Mouse (Mus musculus): ENCODE measurements at regions not wholly inside any gene's neighbourhood (a gene's known extent, or its start where the extent isn't known, plus 50 kb on each side); places are given as distances from the start of the nearest gene placed in this dataset.
"Not testable (repeated sequence)": the region's sequence is repeated elsewhere in the genome, so short reads cannot be mapped to it uniquely, and the experiment has no call there.

GRCm38 (mm10) chr13:4858341-4858740 lies 249.4 kb upstream of the Akr1e1 start:
- DNase-seq = no peak

DNA sequence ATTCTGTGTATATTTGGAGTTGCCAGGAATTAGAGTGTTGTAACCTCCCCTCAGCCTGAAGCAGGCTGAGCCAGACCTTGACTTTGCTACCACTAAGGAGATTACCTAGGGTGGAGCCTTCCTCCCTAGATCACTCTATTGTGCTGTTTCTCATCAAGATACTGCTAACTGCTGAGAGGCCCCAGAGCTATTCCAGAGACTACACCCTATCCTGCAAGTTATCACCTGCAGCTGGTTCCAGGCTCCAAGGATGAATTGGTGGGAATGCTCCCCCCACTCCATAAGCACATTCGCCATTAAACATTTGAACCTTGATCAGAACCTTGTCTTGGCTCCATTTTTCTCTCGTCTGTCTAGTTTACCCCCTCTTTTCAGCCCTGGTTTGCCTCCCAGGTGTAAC lies 230.5 kb upstream of the Akr1e1 start:
- not testable (repeated sequence) for DNase-seq

DNA sequence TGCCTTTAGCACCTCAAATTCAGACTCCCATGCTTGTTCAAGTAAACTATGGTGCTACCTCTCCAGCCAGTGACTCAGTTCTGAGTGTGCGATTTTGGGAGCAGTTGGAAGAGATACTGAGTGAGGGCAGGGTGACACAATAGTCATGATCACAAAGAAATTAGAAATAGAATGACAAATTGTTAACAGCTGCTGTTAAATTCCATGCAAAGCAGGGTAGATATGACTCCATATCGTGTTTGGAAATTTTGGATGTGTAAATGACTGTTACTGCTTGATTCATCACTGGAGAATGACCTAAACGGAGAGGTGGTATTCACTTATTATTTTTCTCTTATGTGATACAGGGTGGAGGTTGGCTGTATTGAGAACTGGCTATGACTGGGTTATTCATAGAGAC lies 217.8 kb upstream of the Akr1e1 start:
- no peak for DNase-seq

DNA sequence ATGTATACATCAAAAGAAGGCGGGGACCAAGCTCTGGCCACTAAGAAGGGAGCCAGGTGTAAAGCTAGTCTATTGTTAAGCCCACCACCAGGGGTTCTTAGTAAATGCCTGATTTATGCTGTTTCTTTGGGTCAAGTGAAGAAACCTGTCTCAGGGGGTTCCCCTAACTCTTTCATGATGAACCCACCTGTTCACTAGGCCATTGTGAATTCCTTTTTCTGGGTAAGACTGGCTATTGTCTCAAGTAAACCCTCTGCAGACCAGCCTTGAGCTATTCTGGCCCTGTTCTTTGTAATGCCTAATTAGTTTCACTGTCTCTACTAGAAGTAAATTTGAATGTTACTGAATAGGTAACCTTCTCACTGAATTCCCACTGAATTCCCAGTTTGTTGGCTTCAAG lies 216.8 kb upstream of the Akr1e1 start:
- not testable (repeated sequence) for DNase-seq

GRCm38 (mm10) chr13:4806876-4807275 lies 197.9 kb upstream of the Akr1e1 start:
- no peak for DNase-seq

DNA sequence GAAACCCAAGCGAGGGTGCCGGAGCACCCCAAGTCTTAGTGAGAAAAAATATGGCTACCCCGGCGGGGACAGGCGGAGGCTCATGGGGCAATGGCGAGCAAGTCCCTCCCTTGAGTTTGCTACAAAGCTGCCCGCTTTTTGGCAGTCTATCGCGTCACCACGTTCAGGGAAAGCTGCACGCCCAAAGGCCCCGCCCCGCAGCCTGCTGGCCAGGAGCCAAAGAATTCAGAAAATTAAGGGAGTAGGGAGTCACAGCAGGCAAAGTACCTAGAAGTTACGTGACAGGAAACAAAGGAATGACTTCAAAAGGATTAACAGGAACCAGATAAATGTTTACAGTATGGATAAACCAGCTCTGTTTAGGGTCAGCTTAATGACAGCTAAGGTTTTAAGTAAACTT lies 191.7 kb upstream of the Akr1e1 start:
- no peak for DNase-seq

GRCm38 (mm10) chr13:4791139-4791538 lies 182.2 kb upstream of the Akr1e1 start:
- no peak for DNase-seq

DNA sequence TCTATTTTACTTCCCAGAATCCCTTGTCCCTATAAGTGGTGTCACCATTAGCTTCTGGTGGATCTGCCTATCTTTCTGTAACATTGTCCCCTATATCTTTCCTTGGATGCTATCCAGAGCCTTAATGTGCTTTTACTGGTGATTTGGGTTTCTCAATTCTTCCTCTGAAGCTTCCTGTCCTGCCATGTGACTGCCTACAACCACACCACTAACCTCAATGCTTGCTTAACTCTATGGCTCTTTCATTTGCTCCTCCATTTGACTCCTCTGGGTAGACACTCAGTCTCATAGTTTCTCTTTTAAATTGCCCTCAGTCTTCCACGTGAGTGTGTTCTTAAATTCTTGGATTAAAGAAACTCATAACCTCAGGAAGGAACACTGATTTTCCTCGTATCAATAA lies 181.4 kb upstream of the Akr1e1 start:
- no peak for DNase-seq

DNA sequence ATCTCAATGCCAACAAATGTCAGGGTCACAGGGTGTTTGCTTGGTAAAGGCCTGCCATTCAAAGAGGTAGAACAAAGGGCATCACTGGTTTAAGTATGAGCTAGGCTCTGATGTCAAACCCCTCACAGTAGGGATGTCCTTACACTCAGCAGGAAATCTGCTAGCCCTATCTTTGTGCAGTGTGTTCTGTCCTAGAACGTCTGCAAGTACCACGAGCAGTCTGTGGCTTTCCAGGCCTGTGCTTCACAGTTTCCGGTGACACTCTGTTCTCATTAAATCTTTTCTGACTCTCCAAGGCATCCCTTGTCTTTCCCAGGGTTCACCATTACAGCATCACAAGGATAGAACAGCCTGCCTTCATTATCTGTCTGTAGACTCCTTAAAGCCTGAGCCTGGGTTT lies 174.3 kb upstream of the Akr1e1 start:
- DNase-seq = no peak

DNA sequence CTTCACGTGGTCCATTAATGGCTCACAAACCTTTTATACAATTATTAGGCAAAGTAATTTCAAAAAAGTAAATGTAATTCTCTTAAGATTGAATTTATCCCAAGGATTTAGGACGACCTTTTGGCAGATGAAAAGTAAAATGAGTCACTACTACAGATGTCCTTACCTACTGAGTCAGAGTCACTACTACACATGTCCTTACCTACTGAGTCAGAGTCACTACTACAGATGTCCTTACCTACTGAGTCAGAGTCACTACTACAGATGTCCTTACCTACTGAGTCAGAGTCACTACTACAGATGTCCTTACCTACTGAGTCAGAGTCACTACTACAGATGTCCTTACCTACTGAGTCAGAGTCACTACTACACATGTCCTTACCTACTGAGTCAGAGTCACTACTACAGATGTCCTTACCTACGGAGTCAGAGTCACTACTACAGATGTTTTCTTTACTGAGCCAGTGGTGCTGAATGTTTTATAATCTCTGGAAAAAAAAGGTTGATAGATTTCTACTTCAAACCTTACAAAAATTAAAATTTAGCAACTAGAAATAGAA lies 169.4 kb upstream of the Akr1e1 start:
- DNase-seq = not testable (repeated sequence)

- no peak for DNase-seq
Measured at GRCm38 (mm10) chr13:4776855-4777254, 167.9 kb upstream of the Akr1e1 start.

- DNase-seq = no peak
Measured at GRCm38 (mm10) chr13:4772324-4772723, 163.3 kb upstream of the Akr1e1 start.

DNA sequence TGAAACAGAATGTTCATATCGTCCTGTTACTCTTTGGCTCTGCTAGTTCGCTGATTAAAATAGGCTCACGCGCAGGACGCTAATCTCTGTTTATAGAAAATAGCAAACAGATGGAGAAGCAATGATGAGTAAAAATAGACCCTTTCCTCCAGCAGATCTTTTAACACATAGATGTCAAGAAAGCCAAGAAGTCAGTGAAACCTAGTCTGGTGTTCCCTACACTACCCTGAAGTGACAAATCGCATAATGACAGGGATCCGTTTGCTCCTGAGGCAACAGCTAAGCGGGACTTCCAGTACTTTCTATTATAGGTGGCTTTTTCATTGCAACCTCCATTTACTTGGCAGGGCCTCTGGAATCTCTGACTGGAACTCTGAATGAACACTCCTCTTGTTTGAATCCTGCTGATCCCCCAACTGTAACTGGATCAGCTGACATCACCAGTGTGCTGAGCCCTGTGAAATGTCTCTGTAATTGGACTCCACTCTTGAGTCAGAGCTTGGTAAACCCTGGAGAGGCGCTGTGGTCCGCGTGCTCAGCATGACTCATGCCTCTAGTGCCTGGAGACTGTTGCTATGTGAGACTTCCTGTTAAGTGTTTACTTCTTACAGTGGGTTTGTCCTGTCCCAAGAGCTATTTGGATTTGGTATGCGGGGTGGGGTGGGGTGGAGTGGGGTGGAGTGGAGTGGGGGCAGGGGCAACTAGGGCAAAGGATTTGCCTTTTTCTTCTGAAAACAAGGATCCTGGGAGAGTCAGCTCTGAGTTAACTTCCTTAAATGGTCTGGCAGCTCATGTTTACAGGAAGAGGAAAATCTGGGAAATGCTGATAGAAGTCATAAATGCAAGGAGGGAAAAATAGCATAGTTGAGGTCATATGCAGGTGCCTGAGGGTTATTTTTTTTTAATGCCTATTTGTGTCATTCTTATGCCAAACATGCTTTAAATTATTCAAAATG lies 162.4 kb upstream of the Akr1e1 start:
- peak; percentile 30 for DNase-seq

DNA sequence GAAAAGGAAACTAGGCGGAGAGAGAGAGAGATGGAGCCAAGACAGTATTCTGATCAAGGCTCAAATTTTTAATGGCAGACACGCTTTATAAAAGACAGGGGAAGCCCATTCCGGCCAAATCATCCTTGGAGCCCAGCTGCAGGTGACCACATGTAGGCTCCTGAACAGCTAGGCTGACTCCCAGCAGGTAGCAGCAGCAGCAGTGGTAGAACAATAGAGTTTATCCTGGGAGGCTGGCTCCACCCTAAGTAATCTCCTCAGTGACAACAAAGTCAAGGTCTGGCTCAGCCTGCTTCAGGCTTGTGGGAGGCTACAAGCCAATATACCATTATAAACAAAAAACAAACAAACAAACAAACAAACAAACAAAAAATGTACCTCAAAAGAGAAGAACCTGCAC lies 151.0 kb upstream of the Akr1e1 start:
- DNase-seq = no peak

GRCm38 (mm10) chr13:4756529-4756928 lies 147.6 kb upstream of the Akr1e1 start:
- DNase-seq = no peak

GRCm38 (mm10) chr13:4742930-4743329 lies 134.0 kb upstream of the Akr1e1 start:
- no peak for DNase-seq

GRCm38 (mm10) chr13:4716299-4716698 lies 107.3 kb upstream of the Akr1e1 start:
- DNase-seq = not testable (repeated sequence)

DNA sequence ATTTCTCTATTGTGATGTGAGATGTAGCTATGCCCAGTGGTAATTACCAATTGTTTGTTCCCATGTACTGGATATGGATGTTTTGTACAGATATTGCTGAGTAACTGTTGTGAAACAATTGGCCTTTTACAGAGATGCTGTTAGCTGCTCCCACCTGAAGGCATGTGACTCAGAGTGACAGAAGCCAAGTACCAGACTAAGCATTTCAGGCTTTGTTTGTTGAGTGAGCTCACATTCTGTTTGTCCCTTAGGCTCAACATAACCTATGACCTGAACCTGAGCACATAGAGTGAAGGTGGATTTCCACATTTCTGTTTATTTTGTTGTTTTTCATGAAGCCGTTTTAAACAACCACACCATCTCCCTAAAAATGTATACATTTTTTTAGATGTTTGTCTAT lies 105.8 kb upstream of the Akr1e1 start:
- no peak for DNase-seq

- DNase-seq = no peak
Measured at GRCm38 (mm10) chr13:4712698-4713097, 103.7 kb upstream of the Akr1e1 start.

DNA sequence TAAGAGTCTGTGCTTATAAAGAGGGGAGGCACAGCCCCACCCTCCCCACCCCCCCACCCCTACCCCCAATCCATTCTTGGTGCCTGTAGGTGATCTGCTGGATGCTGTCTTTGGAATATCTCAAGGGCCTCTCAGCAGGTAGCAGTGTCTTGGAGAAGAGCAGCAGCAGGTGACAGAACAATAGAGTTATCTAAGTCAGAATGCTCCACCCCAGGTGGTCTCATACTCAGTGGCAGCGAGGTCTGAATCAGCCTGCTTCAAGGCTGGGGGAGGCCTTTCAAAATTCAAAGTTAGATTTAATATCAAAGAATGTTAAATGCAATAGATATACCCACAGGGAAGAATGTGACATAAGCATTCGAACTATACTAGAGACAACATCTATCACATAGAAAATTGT lies 90.6 kb upstream of the Akr1e1 start:
- DNase-seq = not testable (repeated sequence)

DNA sequence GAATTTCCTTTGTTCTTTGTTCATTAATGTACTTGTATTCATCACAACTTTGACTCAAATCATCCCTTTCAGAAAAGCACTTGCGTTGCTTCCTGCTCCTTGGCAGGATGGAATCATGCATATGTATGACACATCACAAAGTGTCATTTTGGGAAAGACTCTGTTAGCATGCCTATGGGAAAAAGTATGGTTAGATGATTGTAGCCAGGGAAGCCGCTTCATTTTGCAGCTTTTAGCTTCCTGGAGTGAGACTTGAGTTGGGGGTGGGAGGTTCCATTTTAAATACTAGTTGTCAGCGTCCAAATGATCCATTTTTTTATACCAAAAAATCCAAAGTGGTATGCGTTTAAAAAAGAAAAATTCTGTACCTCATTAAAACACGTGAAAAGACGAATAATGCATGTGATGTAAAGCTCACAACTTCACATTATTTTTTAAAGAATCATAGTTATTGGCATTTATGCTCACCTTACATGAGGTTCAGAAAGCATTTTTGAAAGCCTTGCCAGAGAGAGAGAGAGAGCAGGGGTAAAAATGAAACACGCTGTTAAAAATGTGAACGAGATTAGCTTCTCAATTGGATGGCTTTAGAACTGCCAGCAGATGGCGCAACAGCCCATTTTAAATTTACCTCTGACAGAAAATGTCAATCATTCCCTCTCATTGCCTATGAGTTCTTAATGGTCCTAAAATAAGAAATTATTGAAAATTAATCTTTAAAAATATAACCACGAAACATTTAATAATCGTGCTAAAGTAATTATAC lies 57.6 kb upstream of the Akr1e1 start:
- peak; percentile 7 for DNase-seq

DNA sequence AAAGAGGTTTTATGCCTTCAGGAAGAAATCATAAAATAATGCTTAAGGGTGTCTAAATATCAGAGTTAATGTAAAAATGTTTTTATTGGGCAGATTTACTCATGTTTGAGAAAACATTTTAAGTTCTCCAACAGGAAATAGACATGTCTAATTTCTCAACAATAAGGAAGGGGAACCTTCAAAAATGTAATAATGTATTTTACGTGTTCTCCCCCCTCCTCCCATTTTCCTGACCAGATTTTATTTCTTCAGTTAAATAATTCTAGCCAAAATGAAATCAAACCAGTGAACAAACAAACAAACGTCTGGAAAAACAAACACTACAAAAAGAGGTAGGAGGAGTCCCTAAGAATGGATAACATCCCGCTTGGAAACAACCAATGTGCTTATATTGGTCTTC lies 54.4 kb upstream of the Akr1e1 start:
- DNase-seq = no peak

- DNase-seq = peak; percentile 21
Measured at GRCm38 (mm10) chr13:4662336-4663101, 53.5 kb upstream of the Akr1e1 start.
